8 mouse cellular contexts compared by ENCODE assay signal in genomic region chr5:25499423-25500398, GRCm38 (mm10). TPM values are rescaled to one million over a fixed set of nuclear protein-coding genes. Genes with fewer than 3 reads are reported as not detected.
DNase-seq lines count a peak whose midpoint lies in the region; ATAC-seq lines count a peak whose summit lies in the region.

No protein-coding gene starts in this region.

- peak overlapping the region; percentile 78 for H3K4me2 ChIP-seq in hindbrain, embryonic 11.5 days (replicated peaks; ENCODE audit: low read depth, low read length)

- no peaks in the 10 kb centered on the region for H3K36me3 ChIP-seq in hindbrain, embryonic 11.5 days (ENCODE audit: control insufficient read depth, insufficient read depth, low read length)

- peak overlapping the region; percentile 94 for H3K4me3 ChIP-seq in hindbrain, embryonic 11.5 days (ENCODE audit: low read depth, low read length)

- DNase-seq in MN1 (ENCODE audit: low spot score), result peak; percentile 96
- DNase-seq in cerebellum, adult 9-10 months, result peak; percentile 99
- DNase-seq in hindbrain, embryonic 11.5 days (ENCODE audit: low spot score), result peak; percentile 99
- DNase-seq in layer of hippocampus, postnatal 14 days (ENCODE audit: low spot score in 2 of 2), result peak; percentile 97 to 98
- peak; percentile 97 for DNase-seq in lung, postnatal 14 days
- DNase-seq in retina, adult 2 months (ENCODE audit: low read depth, low spot score), result peak; percentile 94
- peak; percentile 93 to 95 for DNase-seq in thymus, postnatal 36 days

- no peaks in the 10 kb centered on the region for H3K4me1 ChIP-seq in hindbrain, embryonic 11.5 days (replicated peaks; ENCODE audit: control insufficient read depth, insufficient read depth, low read length)

- H3K27me3 ChIP-seq in hindbrain, embryonic 11.5 days (ENCODE audit: control insufficient read depth, insufficient read depth, low read length), result no peaks in the 10 kb centered on the region

- peak overlapping the region; percentile 84 for H3K9ac ChIP-seq in hindbrain, embryonic 11.5 days (ENCODE audit: low read depth, low read length)

- peak overlapping the region; percentile 99 for H3K27ac ChIP-seq in hindbrain, embryonic 11.5 days (ENCODE audit: low read depth, low read length)

- H3K9me3 ChIP-seq in hindbrain, embryonic 11.5 days (ENCODE audit: control insufficient read depth, low read length), result no peaks in the 10 kb centered on the region

- ATAC-seq in frontal cortex, adult (ENCODE audit: low TSS enrichment), result peak; percentile 71
- ATAC-seq in hindbrain, embryonic 11.5 days (ENCODE audit: low FRiP score), result peak; percentile 89

- WGBS in hindbrain, embryonic 11.5 days, result under 1% methylated on average over 75 of the region's 90 CpGs

RNA-seq across cellular contexts. Expression of gene Kmt2c, which starts 1.1 kb away (rescaled TPM):
- 21.3 and 31.6 TPM in 2 replicates for polyA plus RNA-seq in hindbrain, embryonic 11.5 days (2014; fragmentation: Nextera tagmentation; extraction: Ambion mirVana)
- 10 to 100 TPM; 79.9 to 88.1 TPM for total RNA-seq in layer of hippocampus, postnatal 14 days (2021)

RNA-seq across cellular contexts. Expression of gene Cct8l1, which starts 16.2 kb away (rescaled TPM):
- not detected in 2 replicates for polyA plus RNA-seq in hindbrain, embryonic 11.5 days (2014; fragmentation: Nextera tagmentation; extraction: Ambion mirVana)
- not detected for total RNA-seq in layer of hippocampus, postnatal 14 days (2021)

Comparison
In these comparisons a context has a peak if more than half of its experiments do, and no peak if none do; other contexts are left out.
1. Peak in every context shown above with its lines: DNase-seq, ATAC-seq, H3K4me3 ChIP-seq and H3K27ac ChIP-seq.